In the genomic region with DNA sequence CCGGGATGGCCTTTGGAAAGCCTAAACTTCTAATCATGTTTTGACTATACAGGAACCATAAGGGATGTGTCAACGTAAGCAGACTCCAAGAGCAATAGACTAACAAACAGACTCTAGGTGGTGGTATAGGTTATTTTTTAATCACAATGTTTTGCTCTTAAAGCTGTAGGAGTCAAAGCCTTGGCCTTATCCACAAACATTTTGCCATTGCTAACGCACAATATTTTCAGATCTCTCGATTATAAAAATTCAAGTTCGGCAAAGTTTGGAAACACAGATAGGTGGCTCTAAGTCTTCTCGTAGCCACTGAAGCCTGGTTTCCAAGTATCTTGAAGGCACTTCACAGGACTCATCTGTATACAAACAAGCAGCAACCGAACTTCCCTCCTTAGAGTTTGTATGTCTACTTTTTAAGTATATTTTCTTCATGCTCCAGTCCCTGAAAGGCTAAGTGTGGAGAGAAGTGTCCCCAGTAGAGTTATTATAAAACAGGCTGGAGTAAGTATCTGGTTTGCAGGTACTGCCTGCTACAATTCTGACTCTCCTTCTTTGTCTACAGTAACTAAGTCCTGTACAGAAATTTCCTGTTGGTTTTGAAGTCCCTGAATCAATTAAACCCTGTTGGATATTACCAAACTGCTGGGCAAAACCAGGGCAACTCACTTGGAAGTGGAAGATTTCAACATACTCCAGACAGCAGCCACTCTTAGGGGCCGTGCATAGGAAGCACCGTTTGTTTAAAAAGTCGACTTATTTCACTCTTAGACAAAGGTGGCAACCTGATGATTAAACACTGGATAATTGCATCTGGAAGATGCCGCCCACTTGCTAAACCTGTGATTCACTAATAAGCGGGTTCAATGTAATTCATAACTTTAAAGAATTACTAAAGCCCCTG, we compare ENCODE assay signal across 8 mouse cellular contexts. TPM values are rescaled to one million over a fixed set of nuclear protein-coding genes. Genes with fewer than 3 reads are reported as not detected.
A peak's percentile ranks its signal among the peaks of the same experiment; 100 is the strongest.
DNase-seq lines count a peak whose midpoint lies in the region; ATAC-seq and TF ChIP-seq lines count a peak whose summit lies in the region.

No protein-coding gene starts in this region.

- TF ChIP-seq CTCF in kidney, postnatal 0 days (IDR thresholded peaks at IDR 0.05; ENCODE audit: low read depth) = peak; percentile 61; the same call in 1 of the 2 replicates
- TF ChIP-seq CTCF in brain, embryonic 14.5 days (IDR thresholded peaks at IDR 0.05; ENCODE audit: borderline replicate concordance, extremely low read depth, insufficient read depth, insufficient read length) = no peak

- ATAC-seq in kidney, postnatal 0 days (replicated peaks; ENCODE audit: low FRiP score, low read depth) = no peak
- peak; percentile 38; the same call in 1 of the 2 replicates for ATAC-seq in megakaryocyte-erythroid progenitor cell, adult 5-6 weeks (replicated peaks; ENCODE audit: low FRiP score, low TSS enrichment, poor library complexity, severe bottlenecking)

- WGBS in kidney, postnatal 0 days = 17% methylated on average over 12 of the region's 12 CpGs
- WGBS in hindbrain, embryonic 10.5 days = 39% methylated on average over 12 of the region's 12 CpGs

- no peaks in the 10 kb centered on the region for H3K9me3 ChIP-seq in kidney, postnatal 0 days (replicated peaks; ENCODE audit: low read length)
- no peaks in the 10 kb centered on the region for H3K9me3 ChIP-seq in hindbrain, embryonic 10.5 days

- DNase-seq in kidney, postnatal 0 days (ENCODE audit: low spot score) = peak; percentile 84
- DNase-seq in kidney, adult 18-20 months = no peak
- DNase-seq in brain, embryonic 14.5 days (ENCODE audit: low read depth) = peak; percentile 66
- DNase-seq in hindbrain, embryonic 10.5 days (ENCODE audit: low spot score) = no peak
- DNase-seq in adrenal gland, adult 2 months = no peak
- DNase-seq in left cerebral cortex, postnatal 25 days (ENCODE audit: low spot score in 2 of 2) = no peak
- no peak for DNase-seq in kidney, adult 8-10 months

- peak overlapping the region; percentile 65 for H3K4me2 ChIP-seq in kidney, postnatal 0 days (ENCODE audit: low read length)

- no peak for TF ChIP-seq POLR2A in brain, embryonic 14.5 days (IDR thresholded peaks at IDR 0.05; ENCODE audit: borderline replicate concordance, extremely low read depth, insufficient read depth, insufficient read length, poor library complexity, severe bottlenecking)

- peak overlapping the region; percentile 96 for H3K9ac ChIP-seq in kidney, postnatal 0 days (ENCODE audit: low read depth, low read length)

- peaks cover 9% of the 10 kb centered on the region for H3K4me1 ChIP-seq in kidney, postnatal 0 days (replicated peaks; ENCODE audit: insufficient read depth, low read length)
- peaks cover 37% of the 10 kb centered on the region for H3K4me1 ChIP-seq in hindbrain, embryonic 10.5 days (replicated peaks)

- no peaks in the 10 kb centered on the region; the same call in 1 of the 2 replicates for H3K36me3 ChIP-seq in kidney, postnatal 0 days (ENCODE audit: insufficient read depth, low read length)
- peaks cover 11% of the 10 kb centered on the region for H3K36me3 ChIP-seq in hindbrain, embryonic 10.5 days

- no peaks in the 10 kb centered on the region for H3K27me3 ChIP-seq in kidney, postnatal 0 days (ENCODE audit: insufficient read depth, low read length)
- H3K27me3 ChIP-seq in hindbrain, embryonic 10.5 days (ENCODE audit: insufficient read depth, poor library complexity, severe bottlenecking) = no peaks in the 10 kb centered on the region

- H3K4me3 ChIP-seq in kidney, postnatal 0 days (replicated peaks; ENCODE audit: low read depth, low read length) = peak overlapping the region; percentile 97
- H3K4me3 ChIP-seq in hindbrain, embryonic 10.5 days = peak overlapping the region; percentile 91

- 0 out of 2 replicates have a peak overlapping the region, but pooled peaks have one; percentile 3 for H3K27ac ChIP-seq in kidney, postnatal 0 days
- H3K27ac ChIP-seq in hindbrain, embryonic 10.5 days = peak overlapping the region; percentile 99

- intact Hi-C loops in left cerebral cortex, postnatal 25 days (cut with DNase I) = loop anchor here (5.0 to 10.0 kb wide), 7 partner anchors 61 to 604 kb away; a partner anchor contains a TSS

RNA-seq across cellular contexts. Expression of a gene that starts 2.7 kb away (rescaled TPM):
- 33.7 and 36.4 TPM in 2 replicates for polyA plus RNA-seq in kidney, postnatal 0 days (2015; fragmentation: Nextera tagmentation; extraction: Ambion mirVana)
- polyA plus RNA-seq in brain, embryonic 14.5 days (2012; rRNA removed) = 3.5 and 10.4 TPM in 2 replicates
- 34.8 and 46.6 TPM in 2 replicates for polyA plus RNA-seq in hindbrain, embryonic 10.5 days (2016; fragmentation: Nextera tagmentation; extraction: Ambion mirVana)
- 53.0 and 55.6 TPM in 2 replicates for total RNA-seq in megakaryocyte-erythroid progenitor cell, adult 5-6 weeks (2014; fragmentation: Nextera tagmentation)
- total RNA-seq in megakaryocyte-erythroid progenitor cell, adult 5-6 weeks (2017) = 30.3 and 41.7 TPM in 2 replicates
- total RNA-seq in adrenal gland, adult 2 months (2021) = 10 to 100 TPM; 80.3 to 95.3 TPM
- polyA plus RNA-seq in adrenal gland, adult 2 months (2012; rRNA removed) = 7.6 and 7.7 TPM in 2 replicates
- total RNA-seq in left cerebral cortex, postnatal 25 days (2021) = 10 to 100 TPM; 49.7 to 60.8 TPM

Comparison
In these comparisons a context has a peak if more than half of its experiments do, and no peak if none do; other contexts are left out.
1. DNase-seq: peak in kidney, postnatal 0 days (single experiment) and brain, embryonic 14.5 days (single experiment); none in kidney, adult 18-20 months (single experiment), hindbrain, embryonic 10.5 days (single experiment), adrenal gland, adult 2 months (single experiment), left cerebral cortex, postnatal 25 days (0 of 2) and kidney, adult 8-10 months (0 of 2).